Mouse (Mus musculus) CH12.LX (cell line): ENCODE data around the gene Arpp21.

ENCODE experiments used
- CTCF ChIP-seq, 2 experiments: IDR thresholded peaks in 1 of 2; conservative IDR thresholded peaks in 1 of 2; 2 replicates each; pipeline ENCODE4 v1.5.1; 2011 to 2012; ENCODE audit warnings: low read depth in 2 of 2, low read length in 2 of 2, improper control_type of control experiment in 1 of 2, inconsistent platforms in 1 of 2, mild to moderate bottlenecking in 1 of 2, moderate library complexity in 1 of 2
- POLR2A ChIP-seq: IDR thresholded peaks from 2 replicates; pipeline ENCODE4 v1.6.1; 2011; ENCODE audit warnings: low read depth, mild to moderate bottlenecking, improper control_type of control experiment, low read length
- ZC3H11A ChIP-seq: IDR thresholded peaks from 2 replicates; pipeline ENCODE4 v1.6.1; 2012; ENCODE audit warnings: low read depth, mild to moderate bottlenecking, inconsistent platforms, low read length, improper control_type of control experiment

GRCm38 (mm10) chr9:112177569-112177968, 58.2 kb downstream of the Arpp21 start:
- TF ChIP-seq ZC3H11A (no peak), POLR2A (no peak), CTCF (conservative IDR thresholded peaks at IDR 0.05 in 1 of 2, IDR thresholded peaks at IDR 0.05 in 1 of 2; ENCODE audit: low read depth in 2 of 2, low read length in 2 of 2) (no peak)
